Mouse (Mus musculus): ENCODE data around the gene Selenos. TPM values are rescaled to one million over a fixed set of nuclear protein-coding genes. Genes with fewer than 3 reads are reported as not detected.

The Selenos gene
- total RNA-seq, 2 experiments from 2014 or later, result 17.5 to 22.6 TPM

Other genes starting within 250 kb of the Selenos start
- gene Pcsk6, start 217.9 kb upstream of the Selenos start, total RNA-seq (2015; ENCODE audit: low replicate concordance), result not detected in 2 replicates
- gene Pcsk6, start 217.9 kb upstream of the Selenos start, total RNA-seq (2017; ENCODE audit: low replicate concordance), result not detected in 2 replicates
- not detected in 2 replicates for gene Gm45213, start 36.0 kb upstream of the Selenos start, total RNA-seq (2015; ENCODE audit: low replicate concordance)
- gene Gm45213, start 36.0 kb upstream of the Selenos start, total RNA-seq (2017; ENCODE audit: low replicate concordance), result not detected in 2 replicates
- 21.3 and 45.3 TPM in 2 replicates for gene Snrpa1, start 20.6 kb upstream of the Selenos start, total RNA-seq (2015; ENCODE audit: low replicate concordance)
- gene Snrpa1, start 20.6 kb upstream of the Selenos start, total RNA-seq (2017; ENCODE audit: low replicate concordance), result 16.9 and 45.1 TPM in 2 replicates
- gene Chsy1, start 29.9 kb downstream of the Selenos start, total RNA-seq (2015; ENCODE audit: low replicate concordance), result 7.6 and 10.1 TPM in 2 replicates
- gene Chsy1, start 29.9 kb downstream of the Selenos start, total RNA-seq (2017; ENCODE audit: low replicate concordance), result 9.9 and 15.3 TPM in 2 replicates

Measured in erythroid progenitor cell, adult 5-6 weeks (primary cell).